Mouse (Mus musculus) limb, embryonic 14.5 days (tissue): ENCODE measurements at regions not wholly inside any gene's neighbourhood (a gene's known extent, or its start where the extent isn't known, plus 50 kb on each side); places are given as distances from the start of the nearest gene placed in this dataset.

Experiments used
- ATAC-seq: fragments of 200-750 bp; cut with Nextera tagmentation; 2 replicates; pipeline ENCODE4 v1.8.0; 2017; ENCODE audit warnings: low read depth, moderate number of reproducible peaks, moderate TSS enrichment; ENCODE audit not compliant: low FRiP score
- DNase-seq: peaks from one replicate; pipeline ENCODE4 v3.0.0-alpha.2; 2015; ENCODE audit warnings: low spot score
- H3K27ac ChIP-seq: fragments of 300-500 bp; sonication (generic); replicated peaks from 2 replicates; pipeline ENCODE4 v1.5.1; 2014; ENCODE audit warnings: low read depth, mild to moderate bottlenecking, low read length, moderate library complexity, mixed read lengths
- H3K27me3 ChIP-seq: fragments of 300-500 bp; sonication (generic); 2 replicates; pipeline ENCODE4 v1.6.1; 2014; ENCODE audit warnings: low read length, mixed read lengths; ENCODE audit not compliant: control insufficient read depth, insufficient read depth
- H3K36me3 ChIP-seq: fragments of 300-500 bp; sonication (generic); 2 replicates; pipeline ENCODE4 v1.6.1; 2014; ENCODE audit warnings: mild to moderate bottlenecking, low read length, moderate library complexity, mixed read lengths; ENCODE audit not compliant: control insufficient read depth, insufficient read depth
- H3K4me1 ChIP-seq: fragments of 300-500 bp; sonication (generic); 2 replicates; pipeline ENCODE4 v1.6.1; 2014; ENCODE audit warnings: antibody characterized with exemption, low read length, mixed read lengths; ENCODE audit not compliant: control insufficient read depth, insufficient read depth
- H3K4me2 ChIP-seq: fragments of 300-500 bp; sonication (generic); replicated peaks from 2 replicates; pipeline ENCODE4 v1.6.1; 2014; ENCODE audit warnings: low read depth, mild to moderate bottlenecking, low read length, moderate library complexity; ENCODE audit not compliant: severe bottlenecking
- H3K4me3 ChIP-seq: fragments of 300-500 bp; sonication (generic); replicated peaks from 2 replicates; pipeline ENCODE4 v1.5.1; 2014; ENCODE audit warnings: low read length
- H3K9ac ChIP-seq: fragments of 300-500 bp; sonication (generic); 2 replicates; pipeline ENCODE4 v1.6.1; 2014; ENCODE audit warnings: mild to moderate bottlenecking, low read depth, low read length, moderate library complexity; ENCODE audit not compliant: severe bottlenecking
- H3K9me3 ChIP-seq: fragments of 300-500 bp; sonication (generic); 2 replicates; pipeline ENCODE4 v1.6.1; 2016; ENCODE audit warnings: low read length; ENCODE audit not compliant: control insufficient read depth
- POLR2A ChIP-seq: fragments of 200-500 bp; IDR thresholded peaks from 2 replicates; pipeline ENCODE4 v1.8.0; 2012; ENCODE audit warnings: inconsistent platforms, mild to moderate bottlenecking, moderate library complexity, borderline replicate concordance; ENCODE audit not compliant: insufficient read depth, insufficient read length; ENCODE audit errors: extremely low read depth
- WGBS: fragments of 180-500 bp; shearing (Covaris S2); extraction: QIAGEN DNeasy Blood & Tissue Kit; methylation state at CpG from one replicate; pipeline ENCODE4 v1.1.7; 2014; 5-methylcytosine and 5-hydroxymethylcytosine counted together

DNA sequence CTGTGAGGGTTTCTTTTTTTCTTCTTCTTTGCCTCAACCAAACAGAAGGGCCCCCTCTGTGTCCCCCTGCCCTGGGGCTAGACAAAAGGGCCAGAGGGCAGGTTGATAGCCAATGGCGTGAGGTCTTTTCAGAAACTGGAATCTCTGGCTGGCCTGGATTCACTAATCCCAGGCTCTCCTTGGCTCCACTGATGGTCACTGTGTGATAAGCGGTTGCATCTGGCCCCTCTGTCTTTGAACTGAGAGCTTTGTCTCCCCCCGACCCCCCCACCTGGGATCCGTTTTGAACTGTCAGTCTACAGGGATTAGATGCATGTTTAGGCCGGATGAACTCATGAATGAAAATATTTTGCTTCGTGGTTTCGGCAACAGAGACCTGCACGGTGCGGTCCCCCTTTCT, 112.6 kb upstream of the Pitx1 start:
- Histone ChIP-seq H3K27ac (no peak overlapping the region), H3K9ac (no peak overlapping the region), H3K4me2 (no peak overlapping the region), H3K27me3 (no peaks in the 10 kb centered on the region), H3K4me1 (no peaks in the 10 kb centered on the region), H3K4me3 (no peak overlapping the region), H3K9me3 (no peaks in the 10 kb centered on the region), H3K36me3 (no peaks in the 10 kb centered on the region)
- 69% methylated on average over 9 of the region's 9 CpGs for WGBS
- DNase-seq (no peak), ATAC-seq (no peak)
- TF ChIP-seq POLR2A, result no peak

DNA sequence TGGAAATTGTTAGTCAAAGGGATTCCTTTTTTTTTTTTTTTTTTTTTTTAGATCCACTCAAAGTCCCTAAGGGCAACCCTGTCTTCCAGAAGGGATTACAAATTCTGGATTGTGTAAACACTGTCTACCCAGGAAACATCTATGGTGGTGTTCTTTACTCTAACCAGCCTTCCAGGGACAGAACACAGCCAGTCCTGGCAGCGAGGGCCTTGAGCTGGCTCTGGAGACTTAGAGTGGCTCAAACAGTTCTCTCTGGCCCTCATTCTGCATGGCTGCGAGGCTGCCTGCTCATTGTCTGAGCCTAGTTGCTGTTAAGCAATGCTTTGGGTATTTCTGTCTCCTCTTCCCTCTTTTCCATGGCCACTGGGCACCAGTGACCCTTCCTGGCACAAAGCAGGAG, 112.2 kb upstream of the Pitx1 start:
- Histone ChIP-seq H3K9me3 (no peaks in the 10 kb centered on the region), H3K27me3 (no peaks in the 10 kb centered on the region), H3K4me3 (no peak overlapping the region), H3K4me2 (no peak overlapping the region), H3K27ac (no peak overlapping the region), H3K9ac (no peak overlapping the region), H3K4me1 (no peaks in the 10 kb centered on the region), H3K36me3 (no peaks in the 10 kb centered on the region)
- no peak for DNase-seq
- 82% methylated on average over 2 of the region's 2 CpGs for WGBS
- TF ChIP-seq POLR2A, result no peak
- ATAC-seq, result no peak

DNA sequence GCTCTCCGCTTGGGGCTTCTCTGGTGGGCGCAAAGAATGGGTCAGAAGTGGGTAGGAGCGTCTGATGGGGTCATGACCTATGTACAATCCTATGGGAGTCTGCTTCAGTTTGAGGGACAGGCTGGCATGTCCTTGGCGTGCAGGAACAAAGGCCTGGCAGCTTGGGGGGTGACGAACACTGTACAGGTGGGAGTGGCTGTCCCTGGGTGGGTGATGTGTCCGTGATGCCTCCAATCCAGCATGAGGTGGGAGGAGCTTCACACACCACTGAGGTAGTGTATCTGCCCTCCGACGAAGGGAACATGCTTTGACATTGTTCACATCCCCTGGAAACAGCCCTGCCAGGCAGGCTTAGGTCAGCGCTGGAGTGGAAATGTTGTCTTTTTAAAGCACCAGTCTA, 101.4 kb upstream of the Pitx1 start:
- no peak overlapping the region for H3K4me2 ChIP-seq
- H3K9me3 ChIP-seq, result peaks cover 6% of the 10 kb centered on the region; the same call in 1 of the 2 replicates
- H3K27me3 ChIP-seq, result no peaks in the 10 kb centered on the region
- H3K4me1 ChIP-seq, result no peaks in the 10 kb centered on the region
- no peak overlapping the region for H3K9ac ChIP-seq
- DNase-seq (no peak), ATAC-seq (no peak)
- no peak overlapping the region for H3K4me3 ChIP-seq
- H3K36me3 ChIP-seq, result no peaks in the 10 kb centered on the region
- 94% methylated on average over 9 of the region's 9 CpGs for WGBS
- no peak overlapping the region for H3K27ac ChIP-seq
- no peak for TF ChIP-seq POLR2A

DNA sequence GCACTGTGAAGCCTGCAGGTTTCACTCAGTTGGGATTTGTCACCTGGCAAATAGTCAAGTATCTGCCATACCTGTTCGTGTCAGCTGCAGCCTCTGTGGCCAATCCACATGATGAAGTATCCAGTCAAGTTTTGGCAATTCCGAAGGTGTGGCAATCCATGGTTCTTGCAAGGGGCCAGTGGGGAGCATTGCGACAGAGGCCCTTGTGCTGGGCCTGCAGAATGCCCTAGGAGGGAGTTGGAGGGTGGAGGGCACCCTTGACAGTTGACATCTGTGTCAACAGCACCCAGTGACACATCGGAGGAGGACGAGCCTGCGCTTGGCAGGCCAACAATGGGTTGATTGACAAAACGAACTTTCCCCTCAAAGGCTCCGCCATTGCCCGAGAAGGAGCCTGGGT, 101.0 kb upstream of the Pitx1 start:
- WGBS, result 79% methylated on average over 9 of the region's 9 CpGs
- peaks cover 6% of the 10 kb centered on the region; the same call in 1 of the 2 replicates for H3K9me3 ChIP-seq
- H3K36me3 ChIP-seq, result no peaks in the 10 kb centered on the region
- ATAC-seq, result no peak
- no peak for DNase-seq
- no peak overlapping the region for H3K9ac ChIP-seq
- no peaks in the 10 kb centered on the region for H3K27me3 ChIP-seq
- no peak for TF ChIP-seq POLR2A
- H3K4me2 ChIP-seq, result no peak overlapping the region
- no peak overlapping the region for H3K27ac ChIP-seq
- no peaks in the 10 kb centered on the region for H3K4me1 ChIP-seq
- H3K4me3 ChIP-seq, result no peak overlapping the region

DNA sequence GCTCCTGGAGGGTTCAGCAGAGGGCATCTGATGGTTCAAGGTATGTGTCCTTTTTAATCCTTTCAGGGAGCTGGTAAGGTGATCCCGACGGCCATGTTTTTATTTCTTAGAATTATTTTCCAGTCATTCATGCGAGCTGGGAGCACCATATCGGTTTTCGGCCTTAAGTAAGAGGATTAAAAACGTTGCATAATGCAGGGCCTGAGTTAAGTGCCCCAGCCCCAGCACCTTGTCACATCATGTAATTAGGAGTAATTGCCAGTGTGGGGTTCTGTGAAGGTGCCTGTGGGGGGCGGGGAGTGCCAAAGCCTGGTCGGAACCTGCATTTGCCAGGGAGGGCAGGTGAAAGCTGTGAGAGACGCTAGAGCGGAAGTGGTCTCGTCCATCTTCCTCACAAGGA, 94.6 kb upstream of the Pitx1 start:
- H3K27ac ChIP-seq, result no peak overlapping the region
- 66% methylated on average over 11 of the region's 11 CpGs for WGBS
- DNase-seq, result no peak
- no peak for ATAC-seq
- no peaks in the 10 kb centered on the region for H3K9me3 ChIP-seq
- H3K36me3 ChIP-seq, result no peaks in the 10 kb centered on the region
- H3K27me3 ChIP-seq, result no peaks in the 10 kb centered on the region
- no peak for TF ChIP-seq POLR2A
- H3K4me3 ChIP-seq, result no peak overlapping the region
- H3K9ac ChIP-seq, result no peak overlapping the region
- no peaks in the 10 kb centered on the region for H3K4me1 ChIP-seq
- no peak overlapping the region for H3K4me2 ChIP-seq

DNA sequence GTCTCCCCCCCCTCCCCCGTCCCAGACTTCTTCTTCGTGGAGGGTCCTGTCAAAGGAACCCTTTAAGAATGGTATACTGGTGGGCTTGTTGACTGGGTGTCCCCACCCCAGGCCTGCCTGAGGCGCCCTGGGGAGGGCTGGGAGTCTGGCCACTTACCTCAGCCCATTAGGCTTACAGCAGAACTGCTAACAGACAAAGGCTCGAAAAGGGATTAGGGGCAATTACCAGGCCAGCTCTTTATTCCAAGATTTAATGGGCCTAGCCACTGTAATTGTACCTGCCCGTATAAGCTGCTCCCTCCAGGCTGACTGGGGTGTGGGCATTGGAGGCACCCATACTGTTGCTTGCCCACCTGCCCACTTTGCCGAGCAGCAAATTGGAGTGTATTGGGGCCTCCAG, 93.8 kb upstream of the Pitx1 start:
- no peak for DNase-seq
- 38% methylated on average over 6 of the region's 6 CpGs for WGBS
- ATAC-seq, result no peak

More for the DNA sequence above, 93.8 kb upstream of the Pitx1 start:
- Histone ChIP-seq H3K9me3 (no peaks in the 10 kb centered on the region), H3K27me3 (no peaks in the 10 kb centered on the region), H3K4me3 (no peak overlapping the region), H3K4me1 (no peaks in the 10 kb centered on the region), H3K27ac (no peak overlapping the region), H3K9ac (no peak overlapping the region), H3K4me2 (no peak overlapping the region), H3K36me3 (no peaks in the 10 kb centered on the region)
- TF ChIP-seq POLR2A, result no peak
